Mouse (Mus musculus) MEL (cell line): Measurements from ENCODE around the gene Mob2. TPM values are rescaled to one million over a fixed set of nuclear protein-coding genes. Genes with fewer than 3 reads are reported as not detected.
A peak's percentile ranks its signal among the peaks of the same experiment; 100 is the strongest.

Source experiments
- DNase-seq: peaks from one replicate; pipeline ENCODE4 v3.0.0; 2011; ENCODE audit warnings: low read depth, low spot score
- H3K27ac ChIP-seq: 2 replicates; pipeline ENCODE4 v1.5.1; 2012; ENCODE audit warnings: low read depth, mild to moderate bottlenecking, control low read depth, low read length, moderate library complexity; ENCODE audit not compliant: control insufficient read depth
- H3K27me3 ChIP-seq, 2 experiments: fragments of 150-350 bp in 1 of 2; sonication (generic) in 1 of 2; 2 replicates each; pipeline ENCODE4 v1.6.1; 2012; ENCODE audit warnings: low read length in 2 of 2, mild to moderate bottlenecking in 2 of 2, improper control_type of control experiment in 1 of 2, moderate library complexity in 1 of 2; ENCODE audit not compliant: insufficient read depth in 2 of 2, control insufficient read depth in 1 of 2
- H3K36me3 ChIP-seq, 2 experiments: 2 replicates each; pipeline ENCODE4 v1.6.1; 2012 to 2014; ENCODE audit warnings: low read length in 2 of 2, improper control_type of control experiment in 1 of 2, inconsistent platforms in 1 of 2, mild to moderate bottlenecking in 1 of 2; ENCODE audit not compliant: insufficient read depth in 2 of 2, control insufficient read depth in 1 of 2
- H3K4me1 ChIP-seq, 2 experiments: fragments of 150-350 bp in 1 of 2; sonication (generic) in 1 of 2; 2 replicates each; pipeline ENCODE4 v1.6.1; 2012; ENCODE audit warnings: low read length in 2 of 2, improper control_type of control experiment in 1 of 2, mild to moderate bottlenecking in 1 of 2; ENCODE audit not compliant: insufficient read depth in 2 of 2, control insufficient read depth in 1 of 2
- H3K4me3 ChIP-seq, 2 experiments: fragments of 150-350 bp in 1 of 2; sonication (generic) in 1 of 2; 2 replicates each; pipeline ENCODE4 v1.5.1; 2012; ENCODE audit warnings: low read depth in 2 of 2, low read length in 2 of 2, mild to moderate bottlenecking in 2 of 2, moderate library complexity in 2 of 2, control low read depth in 1 of 2, improper control_type of control experiment in 1 of 2; ENCODE audit not compliant: control insufficient read depth in 1 of 2, insufficient read depth in 1 of 2
- H3K79me2 ChIP-seq: 2 replicates; pipeline ENCODE4 v1.6.1; 2012; ENCODE audit warnings: mild to moderate bottlenecking, low read length, moderate library complexity; ENCODE audit not compliant: control insufficient read depth, poor library complexity, insufficient read depth
- H3K9ac ChIP-seq: 2 replicates; pipeline ENCODE4 v1.6.1; 2012; ENCODE audit warnings: low read depth, mild to moderate bottlenecking, control low read depth, low read length, moderate library complexity; ENCODE audit not compliant: control insufficient read depth, poor library complexity, severe bottlenecking
- H3K9me3 ChIP-seq: fragments of 150-350 bp; sonication (generic); replicated peaks from 2 replicates; pipeline ENCODE4 v1.6.1; 2012; ENCODE audit warnings: mild to moderate bottlenecking, low read length, improper control_type of control experiment, moderate library complexity; ENCODE audit not compliant: insufficient read depth
- CHD2 ChIP-seq: IDR thresholded peaks from 2 replicates; pipeline ENCODE4 v1.6.1; 2011; ENCODE audit warnings: low read length, improper control_type of control experiment
- CTCF ChIP-seq, 3 experiments: IDR thresholded peaks in 2 of 3; conservative IDR thresholded peaks in 1 of 3; 2 replicates each; pipeline ENCODE4 v1.5.1; 2011 to 2012; ENCODE audit warnings: low read length in 3 of 3, low read depth in 2 of 3, mild to moderate bottlenecking in 2 of 3, improper control_type of control experiment in 1 of 3, inconsistent platforms in 1 of 3, mixed read lengths in 1 of 3, moderate library complexity in 1 of 3; ENCODE audit not compliant: control insufficient read depth in 1 of 3, insufficient read depth in 1 of 3, poor library complexity in 1 of 3, severe bottlenecking in 1 of 3
- EP300 ChIP-seq, 2 experiments: IDR thresholded peaks; 2 replicates each; pipeline ENCODE4 v1.6.1; 2011; ENCODE audit warnings: improper control_type of control experiment in 2 of 2, low read length in 2 of 2, low read depth in 1 of 2, mild to moderate bottlenecking in 1 of 2
- ETS1 ChIP-seq: IDR thresholded peaks from 2 replicates; pipeline ENCODE4 v1.6.1; 2012; ENCODE audit warnings: low read depth, mild to moderate bottlenecking, inconsistent platforms, low read length, improper control_type of control experiment, moderate library complexity
- GABPA ChIP-seq: IDR thresholded peaks from 2 replicates; pipeline ENCODE4 v1.6.1; 2012; ENCODE audit warnings: low read depth, mild to moderate bottlenecking, inconsistent platforms, low read length, improper control_type of control experiment, moderate library complexity
- HCFC1 ChIP-seq: IDR thresholded peaks from 2 replicates; pipeline ENCODE4 v1.6.1; 2012; ENCODE audit warnings: low read depth, mild to moderate bottlenecking, inconsistent platforms, low read length, improper control_type of control experiment, moderate library complexity
- MAZ ChIP-seq: IDR thresholded peaks from 2 replicates; pipeline ENCODE4 v1.6.1; 2012; ENCODE audit warnings: low read depth, mild to moderate bottlenecking, inconsistent platforms, low read length, improper control_type of control experiment
- MXI1 ChIP-seq: IDR thresholded peaks from 2 replicates; pipeline ENCODE4 v1.6.1; 2011; ENCODE audit warnings: mild to moderate bottlenecking, low read depth, low read length, improper control_type of control experiment
- NELFE ChIP-seq: IDR thresholded peaks from 2 replicates; pipeline ENCODE4 v1.6.1; 2011; ENCODE audit warnings: low read depth, low read length, improper control_type of control experiment
- POLR2AphosphoS2 ChIP-seq: IDR thresholded peaks from 2 replicates; pipeline ENCODE4 v1.6.1; 2011; ENCODE audit warnings: low read length, improper control_type of control experiment
- RAD21 ChIP-seq: IDR thresholded peaks from 2 replicates; pipeline ENCODE4 v1.6.1; 2011; ENCODE audit warnings: mild to moderate bottlenecking, low read depth, low read length, improper control_type of control experiment
- RCOR1 ChIP-seq: IDR thresholded peaks from 2 replicates; pipeline ENCODE4 v1.6.1; 2012; ENCODE audit warnings: low read depth, mild to moderate bottlenecking, inconsistent platforms, low read length, improper control_type of control experiment
- SIN3A ChIP-seq: IDR thresholded peaks from 2 replicates; pipeline ENCODE4 v1.6.1; 2012; ENCODE audit warnings: low read length, improper control_type of control experiment, inconsistent platforms
- TAL1 ChIP-seq: IDR thresholded peaks from 2 replicates; pipeline ENCODE4 v1.6.1; 2012; ENCODE audit warnings: mild to moderate bottlenecking, inconsistent platforms, low read length, moderate library complexity, mixed read lengths
- TBP ChIP-seq: IDR thresholded peaks from 2 replicates; pipeline ENCODE4 v1.8.0; 2011; ENCODE audit warnings: low read depth, low read length, improper control_type of control experiment
- TCF12 ChIP-seq: IDR thresholded peaks from 2 replicates; pipeline ENCODE4 v1.6.1; 2014; ENCODE audit warnings: low read depth, mild to moderate bottlenecking, inconsistent platforms, low read length, improper control_type of control experiment, moderate library complexity
- UBTF ChIP-seq: IDR thresholded peaks from 2 replicates; pipeline ENCODE4 v1.6.1; 2012; ENCODE audit warnings: low read depth, mild to moderate bottlenecking, inconsistent platforms, low read length, improper control_type of control experiment, moderate library complexity, borderline replicate concordance; ENCODE audit not compliant: insufficient read depth
- USF1 ChIP-seq: IDR thresholded peaks from 2 replicates; pipeline ENCODE4 v1.6.1; 2014; ENCODE audit warnings: low read depth, mild to moderate bottlenecking, inconsistent platforms, low read length, improper control_type of control experiment, moderate library complexity
- ZC3H11A ChIP-seq: IDR thresholded peaks from 2 replicates; pipeline ENCODE4 v1.6.1; 2012; ENCODE audit warnings: low read depth, mild to moderate bottlenecking, inconsistent platforms, low read length, improper control_type of control experiment
- ZMIZ1 ChIP-seq: IDR thresholded peaks from 2 replicates; pipeline ENCODE4 v1.6.1; 2012; ENCODE audit warnings: low read depth, mild to moderate bottlenecking, inconsistent platforms, low read length, improper control_type of control experiment, moderate library complexity
- ZNF384 ChIP-seq: IDR thresholded peaks from 2 replicates; pipeline ENCODE4 v1.6.1; 2012; ENCODE audit warnings: low read depth, mild to moderate bottlenecking, inconsistent platforms, low read length, improper control_type of control experiment
- polyA plus RNA-seq, 2 experiments: library from polyadenylated mRNA; stranded (reverse) in 1 of 2; unstranded in 1 of 2; fragments of >175 nt in 1 of 2; fragments of >200 nt in 1 of 2; gene quantifications; 2 replicates each; pipeline versions ENCODE4 v1.2.1 to v1.2.4; 2012; ENCODE audit warnings: low replicate concordance in 2 of 2, low read depth in 1 of 2; ENCODE audit not compliant: insufficient read length in 2 of 2, insufficient read depth in 1 of 2, missing spikeins in 1 of 2
- total RNA-seq: library from RNA; depleted of rRNA; stranded (reverse); fragments of 300-350 nt; gene quantifications from 2 replicates; pipeline ENCODE4 v1.2.3, GENCODE M21; 2012

Gene Mob2
- total and polyA plus RNA-seq, 3 experiments = 33.6 to 45.2 TPM; not detected in 1

GRCm38 (mm10) chr7:142095183-142095931 is 34.5 kb upstream of the Mob2 start, which contains the start of gene Dusp8:
Gene Dusp8 (minus strand): TSS chr7:142095843.
- Histone ChIP-seq H3K36me3 (no peaks in the 10 kb centered on the region; a peak in 1 of 4 replicates), H3K27me3 (peaks cover 10 to 20% of the 10 kb centered on the region in 2 experiments), H3K9me3 (no peaks in the 10 kb centered on the region), H3K4me3 (peak within 1 kb of the TSS; percentile 52 to 62; a peak in 3 of 4 replicates), H3K4me1 (peaks cover 0 to 3% of the 10 kb centered on the region in 2 experiments; a peak in 1 of 4 replicates), H3K27ac (no peak within 1 kb of the TSS), H3K9ac (peak within 1 kb of the TSS; percentile 71), H3K79me2 (no peaks in the 10 kb centered on the region)
- TF ChIP-seq GABPA (no peak), USF1 (peak; percentile 46; the same call in 1 of the 2 replicates), CTCF (IDR thresholded peaks at IDR 0.05 in 2 of 3, conservative IDR thresholded peaks at IDR 0.05 in 1 of 3; ENCODE audit: control insufficient read depth in 1 of 3, insufficient read depth in 1 of 3, low read depth in 2 of 3, low read length in 3 of 3, poor library complexity in 1 of 3, severe bottlenecking in 1 of 3) (peak in 1 of 3 experiments; percentile 16; a peak in 1 of 6 replicates), ETS1 (peak; percentile 83)
- DNase-seq = peak; percentile 79

GRCm38 (mm10) chr7:142094301-142095143 is 33.7 kb upstream of the Mob2 start:
- H3K4me3 ChIP-seq = peak overlapping the region; percentile 31 to 62; a peak in 3 of 4 replicates
- peak; percentile 35 for DNase-seq
- H3K9ac ChIP-seq = peak overlapping the region; percentile 71
- H3K36me3 ChIP-seq = no peaks in the 10 kb centered on the region; a peak in 1 of 4 replicates
- no peaks in the 10 kb centered on the region for H3K79me2 ChIP-seq
- no peak overlapping the region for H3K27ac ChIP-seq
- H3K4me1 ChIP-seq = peaks cover 0 to 5% of the 10 kb centered on the region in 2 experiments; a peak in 1 of 4 replicates
- TF ChIP-seq TBP = no peak
- no peak for TF ChIP-seq NELFE
- no peak for TF ChIP-seq SIN3A
- no peak for TF ChIP-seq TAL1
- TF ChIP-seq ETS1 = no peak
- no peak for TF ChIP-seq ZNF384
- TF ChIP-seq GABPA = no peak
- TF ChIP-seq TCF12 = no peak
- no peak for TF ChIP-seq CHD2
- no peak for TF ChIP-seq MAZ
- TF ChIP-seq UBTF = no peak
- no peak for TF ChIP-seq RAD21
- TF ChIP-seq ZMIZ1 = no peak
- TF ChIP-seq POLR2AphosphoS2 = no peak
- TF ChIP-seq RCOR1 = no peak
- TF ChIP-seq HCFC1 = no peak
- TF ChIP-seq EP300 (IDR thresholded peaks at IDR 0.05; ENCODE audit: low read depth in 1 of 2, low read length in 2 of 2) = no peak
- no peak for TF ChIP-seq ZC3H11A
- TF ChIP-seq MXI1 = no peak
- TF ChIP-seq, all 39 proteins: peak for 0
- no peaks in the 10 kb centered on the region for H3K9me3 ChIP-seq
- peaks cover 9 to 15% of the 10 kb centered on the region in 2 experiments for H3K27me3 ChIP-seq
